Mouse (Mus musculus) monocyte, adult 59 days (primary cell): ENCODE results near the gene Arhgap32. TPM values are rescaled to one million over a fixed set of nuclear protein-coding genes. Genes with fewer than 3 reads are reported as not detected.

Source experiments
- total RNA-seq, 2 experiments: library from RNA; stranded (reverse); gene quantifications; one replicate each; pipeline ENCODE4 v1.2.4; 2023

Arhgap32 gene
- 10 to 100 TPM; 12.8 to 22.3 TPM for total RNA-seq

DNA sequence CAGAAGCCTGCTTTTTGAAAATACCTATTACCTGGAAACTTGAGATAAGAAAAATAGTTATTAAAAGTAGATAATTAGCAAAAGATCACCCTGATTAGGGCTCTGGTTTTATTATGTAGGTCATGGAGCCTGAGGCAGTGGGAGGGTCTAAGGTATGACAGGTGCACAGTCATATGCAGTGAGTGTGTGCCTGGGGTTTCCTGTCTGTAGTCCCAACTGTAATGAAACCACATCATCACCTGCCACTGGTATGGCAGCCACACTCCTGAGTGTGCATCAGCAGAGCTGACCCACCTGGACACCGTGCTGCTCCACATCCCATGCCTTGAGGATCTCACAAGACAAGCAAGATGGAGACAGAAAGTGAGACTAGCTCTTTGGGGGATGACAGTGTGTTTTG is at the start of gene Arhgap32:
Gene Arhgap32, plus strand, starts transcription at position 351 of the 400 bp plus-strand sequence.

Other genes with a start within 250 kb of the Arhgap32 start
- not detected for gene Barx2, start 202.7 kb upstream of the Arhgap32 start, total RNA-seq
- gene Kcnj5, start 228.2 kb downstream of the Arhgap32 start, total RNA-seq, result not detected